Mouse (Mus musculus) common myeloid progenitor, adult 5-6 weeks (primary cell): ENCODE data around the gene Zfp36l1. TPM values are rescaled to one million over a fixed set of nuclear protein-coding genes. Genes with fewer than 3 reads are reported as not detected.

Experiments
- ATAC-seq: replicated peaks from 2 replicates; pipeline ENCODE4 v1.8.0; 2016; ENCODE audit warnings: low read depth, mild to moderate bottlenecking, moderate TSS enrichment, inconsistent platforms; ENCODE audit not compliant: poor library complexity, severe bottlenecking
- total RNA-seq: library from RNA; stranded (forward); fragments of 200-1000, 187-1606 nt; gene quantifications from 2 replicates; pipeline ENCODE4 v1.2.3, GENCODE M21; 2017

Gene Zfp36l1
- total RNA-seq, 1 experiment from 2014 or later = 17.7 TPM

- no peak for ATAC-seq
Observed at GRCm38 (mm10) chr12:80131359-80132249, 18.8 kb upstream of the Zfp36l1 start.

- peak; percentile 64 for ATAC-seq
Observed at GRCm38 (mm10) chr12:80130558-80131358, 17.9 kb upstream of the Zfp36l1 start.

GRCm38 (mm10) chr12:80129531-80129930 lies 16.7 kb upstream of the Zfp36l1 start:
- no peak for ATAC-seq

GRCm38 (mm10) chr12:80127191-80127762 lies 14.5 kb upstream of the Zfp36l1 start:
- ATAC-seq = peak; percentile 41

GRCm38 (mm10) chr12:80125316-80125715 lies 12.5 kb upstream of the Zfp36l1 start:
- no peak for ATAC-seq

GRCm38 (mm10) chr12:80124756-80125155 lies 11.9 kb upstream of the Zfp36l1 start:
- no peak for ATAC-seq

GRCm38 (mm10) chr12:80124211-80124610 lies 11.4 kb upstream of the Zfp36l1 start:
- ATAC-seq = no peak

- no peak for ATAC-seq
Observed at GRCm38 (mm10) chr12:80123227-80123803, 10.5 kb upstream of the Zfp36l1 start.

GRCm38 (mm10) chr12:80121438-80121837 lies 8.6 kb upstream of the Zfp36l1 start:
- ATAC-seq = no peak

GRCm38 (mm10) chr12:80118588-80118987 lies 5.8 kb upstream of the Zfp36l1 start:
- ATAC-seq = no peak

- no peak for ATAC-seq
Observed at GRCm38 (mm10) chr12:80116206-80117112, 3.6 kb upstream of the Zfp36l1 start.

GRCm38 (mm10) chr12:80115863-80116194 lies 3.0 kb upstream of the Zfp36l1 start:
- ATAC-seq = no peak

GRCm38 (mm10) chr12:80115142-80115862 lies 2.5 kb upstream of the Zfp36l1 start:
- peak; percentile 23 for ATAC-seq

GRCm38 (mm10) chr12:80114892-80115141 lies 2.0 kb upstream of the Zfp36l1 start:
- ATAC-seq = no peak

- ATAC-seq = peak; percentile 6; the same call in 1 of the 2 replicates
Observed at GRCm38 (mm10) chr12:80114031-80114891, 1.4 kb upstream of the Zfp36l1 start.

GRCm38 (mm10) chr12:80113586-80114021 lies 791 bp upstream of the Zfp36l1 start:
- no peak for ATAC-seq

GRCm38 (mm10) chr12:80112071-80112660 lies 647 bp downstream of the Zfp36l1 start:
- ATAC-seq = no peak
